Mouse (Mus musculus) liver, postnatal 0 days (tissue): ENCODE data around the gene Tex9. TPM values are rescaled to one million over a fixed set of nuclear protein-coding genes. Genes with fewer than 3 reads are reported as not detected.
A peak's percentile ranks its signal among the peaks of the same experiment; 100 is the strongest.

ENCODE experiments used
- ATAC-seq: fragments of 200-750 bp; cut with Nextera tagmentation; 2 replicates; pipeline ENCODE4 v1.8.0; 2017; ENCODE audit warnings: mild to moderate bottlenecking, moderate library complexity
- DNase-seq: peaks from one replicate; pipeline ENCODE4 v3.0.0-alpha.2; 2016
- H3K27ac ChIP-seq: fragments of 300-500 bp; sonication (generic); 2 replicates; pipeline ENCODE4 v1.5.1; 2014; ENCODE audit warnings: antibody characterized with exemption, moderate library complexity, mild to moderate bottlenecking, low read depth
- H3K27me3 ChIP-seq: fragments of 300-500 bp; sonication (generic); 2 replicates; pipeline ENCODE4 v1.6.1; 2014; ENCODE audit warnings: low read length, control low read depth, mixed read lengths; ENCODE audit not compliant: insufficient read depth
- H3K36me3 ChIP-seq: fragments of 300-500 bp; sonication (generic); replicated peaks from 2 replicates; pipeline ENCODE4 v1.6.1; 2014; ENCODE audit warnings: mild to moderate bottlenecking, control low read depth, low read length, moderate library complexity, mixed read lengths; ENCODE audit not compliant: insufficient read depth
- H3K4me1 ChIP-seq: fragments of 300-500 bp; sonication (generic); 2 replicates; pipeline ENCODE4 v1.6.1; 2014; ENCODE audit warnings: antibody characterized with exemption, mild to moderate bottlenecking, control low read depth; ENCODE audit not compliant: insufficient read depth
- H3K4me2 ChIP-seq: fragments of 300-500 bp; sonication (generic); 2 replicates; pipeline ENCODE4 v1.6.1; 2014; ENCODE audit warnings: low read depth, mild to moderate bottlenecking, low read length, moderate library complexity, mixed read lengths
- H3K4me3 ChIP-seq: fragments of 300-500 bp; sonication (generic); 2 replicates; pipeline ENCODE4 v1.5.1; 2014; ENCODE audit warnings: low read depth, low read length
- H3K9ac ChIP-seq: fragments of 300-500 bp; sonication (generic); replicated peaks from 2 replicates; pipeline ENCODE4 v1.6.1; 2014; ENCODE audit warnings: mild to moderate bottlenecking, moderate library complexity
- H3K9me3 ChIP-seq: fragments of 300-500 bp; sonication (generic); 2 replicates; pipeline ENCODE4 v1.6.1; 2016; ENCODE audit warnings: mild to moderate bottlenecking, control low read depth, low read length, mixed read lengths
- CTCF ChIP-seq: sonication (generic); IDR thresholded peaks from 2 replicates; pipeline ENCODE4 v1.5.1; 2016; ENCODE audit warnings: antibody characterized with exemption, low read depth
- EP300 ChIP-seq: IDR thresholded peaks from 2 replicates; pipeline ENCODE4 v1.6.1; 2016; ENCODE audit warnings: antibody characterized with exemption, low read depth, mild to moderate bottlenecking
- WGBS: fragments of 180-500 bp; shearing (Covaris S2); extraction: QIAGEN DNeasy Blood & Tissue Kit; methylation state at CpG from one replicate; pipeline ENCODE4 v1.1.7; 2014; ENCODE audit not compliant: insufficient replicate concordance; 5-methylcytosine and 5-hydroxymethylcytosine counted together
- polyA plus RNA-seq: library from polyadenylated mRNA; unstranded; fragments of >200 nt; fragmentation: Nextera tagmentation; extraction: Ambion mirVana; gene quantifications from 2 replicates; pipeline ENCODE4 v1.2.1, GENCODE M21; 2015

Tex9 gene
- polyA plus RNA-seq, 1 experiment from 2014 or later: 4.9 TPM

DNA sequence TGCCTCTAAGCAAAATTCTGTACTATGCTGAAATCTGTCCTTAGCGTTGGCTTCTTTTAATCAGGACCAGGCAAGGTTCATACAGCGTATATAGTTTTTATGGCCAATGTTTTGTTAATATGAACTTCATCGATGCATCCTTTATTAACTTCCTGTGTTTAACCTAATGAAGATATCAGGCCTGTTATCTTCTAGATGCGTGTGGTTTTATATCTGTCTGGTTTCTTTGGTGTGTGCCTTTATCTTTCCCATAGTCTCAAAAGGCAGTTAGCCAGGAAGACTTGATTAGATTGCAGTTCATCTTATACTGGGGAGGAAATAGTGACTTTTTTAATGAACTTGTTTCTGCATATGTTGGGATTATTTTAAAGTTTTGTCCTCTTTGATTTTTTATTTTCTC is 51.7 kb downstream of the Tex9 start:
- Histone ChIP-seq H3K27me3 (no peaks in the 10 kb centered on the region), H3K9me3 (no peaks in the 10 kb centered on the region), H3K9ac (peak overlapping the region; percentile 43; the same call in 1 of the 2 replicates), H3K4me2 (peak overlapping the region; percentile 95), H3K4me3 (peak overlapping the region; percentile 77), H3K4me1 (peaks cover 21% of the 10 kb centered on the region), H3K27ac (peak overlapping the region; percentile 84), H3K36me3 (peaks cover 11% of the 10 kb centered on the region)
- TF ChIP-seq CTCF (no peak), EP300 (peak; percentile 59)
- 61% methylated on average over 4 of the region's 4 CpGs for WGBS
- ATAC-seq (no peak), DNase-seq (no peak)

DNA sequence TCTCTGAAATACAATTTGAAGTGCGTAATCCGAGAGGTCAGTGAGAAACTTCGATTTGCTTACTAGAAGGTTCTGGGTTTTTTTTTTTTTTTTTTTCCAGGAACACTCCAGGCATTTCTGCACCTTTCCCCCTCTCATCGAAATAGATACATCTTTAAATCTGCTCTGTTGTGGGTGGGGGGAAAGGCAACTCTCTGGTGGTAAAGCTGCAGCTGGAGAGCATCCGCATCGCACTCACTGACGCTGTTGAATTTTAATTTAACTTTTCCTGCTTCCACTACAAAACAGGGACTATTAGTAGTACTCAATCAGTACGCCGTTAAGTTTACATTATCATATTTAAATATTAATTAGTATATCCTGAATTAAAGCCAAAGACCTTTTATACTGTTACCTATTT is 53.3 kb downstream of the Tex9 start:
- no peak for ATAC-seq
- Histone ChIP-seq H3K9me3 (no peaks in the 10 kb centered on the region), H3K4me3 (peak overlapping the region; percentile 77), H3K9ac (peak overlapping the region; percentile 70), H3K4me2 (peak overlapping the region; percentile 95), H3K27ac (peak overlapping the region; percentile 86; the same call in 1 of the 2 replicates), H3K4me1 (peaks cover 23% of the 10 kb centered on the region), H3K27me3 (no peaks in the 10 kb centered on the region), H3K36me3 (peaks cover 7% of the 10 kb centered on the region)
- 2% methylated on average over 9 of the region's 9 CpGs for WGBS
- DNase-seq: no peak
- TF ChIP-seq EP300 (no peak), CTCF (no peak)

DNA sequence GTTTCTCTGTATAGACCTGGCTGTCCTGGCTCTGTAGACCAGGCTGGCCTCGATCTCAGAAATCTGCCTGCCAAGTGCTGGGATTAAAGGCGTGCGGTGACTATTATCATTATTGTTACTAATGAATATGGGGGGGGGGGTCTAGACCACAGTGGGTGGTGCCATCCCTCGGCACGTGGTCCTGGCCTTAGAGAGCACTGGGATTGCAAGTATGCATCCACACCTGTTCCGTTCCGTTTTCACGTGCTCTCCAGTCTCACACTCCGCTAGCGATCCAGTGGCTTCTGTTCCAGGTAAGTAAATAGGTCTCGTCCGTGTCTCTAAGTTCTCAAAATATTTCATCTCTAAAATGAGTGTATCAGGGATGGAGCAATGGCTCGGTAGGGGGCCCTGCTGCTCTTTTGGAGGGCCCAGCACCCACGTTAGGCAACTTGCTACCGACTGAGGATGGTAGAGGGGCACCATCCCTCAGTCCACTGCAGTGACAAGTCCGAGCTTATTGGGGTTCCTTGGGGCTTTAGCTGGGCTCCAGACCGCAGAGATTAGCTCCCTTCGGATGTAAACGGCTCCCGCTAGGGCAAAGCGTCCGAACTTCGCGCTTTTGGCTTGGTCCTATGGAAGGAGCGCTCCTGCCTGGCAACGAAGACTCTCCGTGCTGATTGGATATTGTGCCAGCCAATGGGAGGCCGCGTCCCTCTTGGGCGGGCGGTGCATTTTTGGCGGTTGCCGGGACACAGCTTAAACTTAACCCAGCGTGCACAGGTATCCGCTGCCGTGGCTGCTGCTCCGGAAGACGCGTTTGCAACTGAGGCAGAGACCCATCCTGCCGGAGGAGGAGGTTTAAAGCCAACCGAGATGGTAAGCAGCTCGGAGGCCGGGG is 54.0 kb downstream of the Tex9 start, which contains the start of gene Mns1:
Gene Mns1, plus strand, starts transcription at position 190 of the 880 bp plus-strand sequence.
- TF ChIP-seq CTCF (peak; percentile 41; the same call in 1 of the 2 replicates), EP300 (peak; percentile 24; the same call in 1 of the 2 replicates)
- peaks cover 23% of the 10 kb centered on the region for H3K4me1 ChIP-seq
- peak within 1 kb of the TSS; percentile 77 for H3K4me3 ChIP-seq
- DNase-seq (peak; percentile 97), ATAC-seq (peak; percentile 98)
- H3K27me3 ChIP-seq: no peaks in the 10 kb centered on the region
- H3K27ac ChIP-seq: peak within 1 kb of the TSS; percentile 86
- H3K9ac ChIP-seq: peak within 1 kb of the TSS; percentile 70
- whole genome bisulfite sequencing: 2% methylated on average over 43 of the region's 43 CpGs
- H3K4me2 ChIP-seq: peak within 1 kb of the TSS; percentile 95
- no peaks in the 10 kb centered on the region for H3K9me3 ChIP-seq
- peaks cover under 1% of the 10 kb centered on the region; the same call in 1 of the 2 replicates for H3K36me3 ChIP-seq

DNA sequence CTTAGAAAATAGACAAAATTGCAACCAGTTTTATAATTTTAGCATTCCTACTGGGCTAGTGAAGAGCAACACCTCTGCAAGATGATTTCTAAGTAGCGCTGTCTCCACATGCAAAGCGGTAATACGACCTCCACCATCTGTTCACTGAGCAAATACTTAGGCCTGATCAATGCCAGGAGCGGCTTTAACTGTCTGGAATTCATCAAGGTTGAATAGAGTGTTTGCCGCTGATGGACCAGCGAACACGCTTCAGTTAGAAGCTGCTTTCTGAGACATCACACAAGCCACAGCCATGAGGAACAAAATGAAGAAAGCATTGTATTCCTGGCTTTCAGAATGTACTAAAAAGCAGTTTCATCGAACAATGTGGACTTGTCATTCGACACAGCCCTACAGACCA is 57.1 kb downstream of the Tex9 start:
- Histone ChIP-seq H3K27me3 (no peaks in the 10 kb centered on the region), H3K4me1 (peaks cover 15% of the 10 kb centered on the region), H3K4me3 (no peak overlapping the region), H3K9me3 (no peaks in the 10 kb centered on the region), H3K9ac (no peak overlapping the region), H3K36me3 (no peaks in the 10 kb centered on the region), H3K27ac (no peak overlapping the region), H3K4me2 (peak overlapping the region; percentile 51; the same call in 1 of the 2 replicates)
- TF ChIP-seq EP300: no peak
- TF ChIP-seq CTCF: no peak
- no peak for ATAC-seq
- DNase-seq: no peak
- 79% methylated on average over 9 of the region's 9 CpGs for WGBS

DNA sequence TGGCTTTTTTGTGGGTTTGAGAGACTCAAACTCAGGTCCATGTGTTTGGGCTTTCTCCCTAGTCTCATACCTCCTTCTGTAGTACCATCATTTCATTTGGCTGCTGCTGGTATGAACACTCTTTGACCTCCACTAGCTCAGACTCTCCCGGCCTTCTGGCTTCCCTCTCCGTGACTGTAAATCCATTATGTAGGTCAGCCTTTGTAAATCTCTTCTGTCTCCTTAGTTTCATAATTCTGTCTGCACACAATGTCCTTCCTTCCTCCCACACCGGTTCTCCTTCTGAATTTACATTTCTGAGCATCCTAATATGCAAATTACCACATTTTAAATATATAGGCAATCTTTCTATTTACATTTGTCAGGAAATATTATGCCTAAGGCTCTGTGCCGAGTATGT is 64.2 kb downstream of the Tex9 start:
- Histone ChIP-seq H3K27ac (no peak overlapping the region), H3K9me3 (no peaks in the 10 kb centered on the region), H3K36me3 (no peaks in the 10 kb centered on the region), H3K4me1 (no peaks in the 10 kb centered on the region), H3K4me2 (no peak overlapping the region), H3K9ac (no peak overlapping the region), H3K27me3 (no peaks in the 10 kb centered on the region), H3K4me3 (no peak overlapping the region)
- WGBS: 66% methylated on average over 4 of the region's 4 CpGs
- TF ChIP-seq CTCF: no peak
- TF ChIP-seq EP300: no peak
- DNase-seq (no peak), ATAC-seq (no peak)

DNA sequence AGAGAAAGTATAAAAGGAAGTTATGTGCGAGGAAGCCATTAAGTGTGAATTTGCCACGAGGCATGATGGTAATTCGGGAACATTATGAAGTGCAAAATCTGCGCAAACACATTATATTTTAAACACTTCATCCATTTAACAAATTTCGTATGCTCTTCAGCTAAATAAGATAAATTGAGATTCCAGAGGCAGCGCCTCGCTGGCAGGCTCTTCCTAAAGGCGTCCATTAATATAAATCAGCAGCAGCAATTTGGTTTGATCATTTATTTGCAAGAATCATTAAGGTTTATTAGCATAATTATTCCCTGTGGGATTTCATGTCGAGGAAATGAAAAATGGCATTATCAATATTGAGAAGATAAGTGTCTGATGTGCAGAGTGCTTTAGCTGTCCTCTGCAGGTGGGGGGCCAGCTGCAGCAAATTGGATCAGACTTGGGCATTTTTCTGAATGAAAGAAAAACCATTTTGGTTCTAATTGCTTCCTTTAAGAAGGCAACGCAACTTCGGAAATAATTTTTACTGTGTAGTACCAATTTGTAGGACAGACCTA is 66.6 kb downstream of the Tex9 start:
- no peak for TF ChIP-seq CTCF
- TF ChIP-seq EP300: no peak
- no peak overlapping the region for H3K9ac ChIP-seq
- peaks cover 4% of the 10 kb centered on the region for H3K4me1 ChIP-seq
- ATAC-seq: no peak
- 0 out of 2 replicates have a peak, but pooled peaks cover 3% of the 10 kb centered on the region for H3K9me3 ChIP-seq
- no peaks in the 10 kb centered on the region for H3K36me3 ChIP-seq
- WGBS: 76% methylated on average over 11 of the region's 11 CpGs
- no peak overlapping the region for H3K4me3 ChIP-seq
- no peak overlapping the region for H3K4me2 ChIP-seq
- H3K27ac ChIP-seq: no peak overlapping the region
- no peak for DNase-seq
- no peaks in the 10 kb centered on the region for H3K27me3 ChIP-seq
